Mouse (Mus musculus) liver, adult (tissue): Measurements from ENCODE around the gene Mael.

ENCODE experiments used
- GATA4 ChIP-seq: IDR thresholded peaks from 2 replicates; pipeline ENCODE4 v1.6.1; 2014; ENCODE audit warnings: mild to moderate bottlenecking, low read length; ENCODE audit not compliant: insufficient replicate concordance

The Mael gene

DNA sequence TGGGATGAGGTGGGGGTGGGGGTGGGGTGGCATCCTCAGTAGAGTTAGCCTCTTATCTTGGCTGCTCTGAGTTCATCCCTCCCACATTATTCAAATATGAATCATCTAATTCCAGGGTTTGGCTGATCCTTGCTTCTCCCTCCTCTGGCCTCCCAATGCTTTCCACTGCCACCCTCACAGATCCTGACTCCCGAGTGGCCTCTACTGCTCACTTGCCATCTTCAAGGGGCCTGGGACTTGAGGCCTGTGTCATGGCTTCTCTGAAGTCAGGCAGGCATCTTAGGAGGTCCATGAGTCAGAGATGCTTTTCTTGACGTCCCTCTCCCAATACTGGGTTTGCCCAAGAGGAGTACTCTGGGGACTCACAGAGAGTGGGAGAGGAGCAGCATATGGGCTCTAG, 17.1 kb upstream of the Mael start:
- no peak for TF ChIP-seq GATA4

DNA sequence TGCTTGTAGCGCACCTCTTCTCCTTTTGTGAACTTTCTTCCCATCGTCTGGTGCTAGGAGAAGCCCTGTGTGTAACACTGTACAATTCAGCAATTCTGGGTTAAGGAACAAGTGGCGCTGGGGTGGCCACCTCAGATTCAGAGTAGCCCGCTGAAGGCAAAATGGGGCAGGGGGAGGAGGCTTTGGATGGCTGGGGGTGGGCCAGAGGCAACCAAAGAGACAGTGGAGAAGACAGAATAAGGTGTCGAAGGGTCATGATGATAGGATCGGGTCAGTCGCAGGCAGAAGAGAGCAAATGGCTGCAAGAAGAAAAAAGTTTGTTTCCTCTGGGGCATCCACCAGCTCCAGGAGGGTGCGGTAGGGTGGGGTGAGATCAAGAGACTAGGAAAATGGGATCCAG, 16.5 kb upstream of the Mael start:
- TF ChIP-seq GATA4 = no peak

DNA sequence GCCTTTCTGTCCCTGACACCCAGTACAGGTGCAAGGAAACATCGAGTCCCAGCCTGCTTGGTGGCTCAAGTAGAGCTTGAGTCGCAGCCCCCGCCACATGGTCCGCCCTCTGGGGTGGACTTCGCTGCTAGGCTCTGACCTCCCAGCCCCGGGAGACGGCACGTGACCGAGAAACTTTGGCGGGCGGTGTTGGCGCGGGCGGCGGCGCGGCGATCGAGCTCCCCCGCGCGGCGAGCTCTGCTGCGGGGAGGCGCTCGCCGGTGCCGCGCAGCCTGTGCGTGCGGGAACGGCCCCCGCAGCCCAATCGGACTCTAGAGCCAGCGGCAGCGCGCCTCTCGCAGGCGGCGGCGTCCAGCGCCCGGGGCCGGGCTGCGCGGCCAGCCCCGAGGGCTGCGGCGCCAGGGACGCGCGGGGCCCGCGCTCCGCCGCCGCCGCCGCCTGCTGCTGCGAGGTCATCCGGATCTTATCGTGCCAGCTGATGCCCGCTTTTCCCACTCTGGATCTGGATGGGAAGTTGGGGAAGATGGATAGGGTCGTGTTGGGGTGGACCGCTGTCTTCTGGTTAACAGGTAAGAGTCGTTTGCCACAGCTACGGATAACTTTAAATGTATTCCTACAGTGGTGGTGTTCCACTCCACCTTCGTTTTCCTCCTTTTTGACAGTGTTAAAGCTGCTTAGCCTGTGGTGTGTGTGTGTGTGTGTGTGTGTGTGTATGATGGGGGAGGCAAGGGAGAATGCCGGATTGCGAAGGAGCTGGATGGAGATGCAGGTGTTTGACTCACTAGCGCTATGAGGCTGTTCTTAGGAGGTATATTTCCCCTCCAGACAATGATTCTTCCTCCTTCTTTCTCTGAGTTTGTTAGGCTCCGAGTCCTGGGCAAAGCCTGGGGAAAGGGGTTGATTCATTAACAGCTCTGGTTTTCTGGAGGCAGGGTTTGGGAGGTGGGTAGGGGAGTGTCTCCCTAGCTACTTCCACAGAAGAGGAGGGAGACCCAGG, 15.6 kb upstream of the Mael start, which contains the start of gene Ildr2:
Ildr2 (plus strand) TSS at position 242 of the 997 bp plus-strand sequence.
- TF ChIP-seq GATA4 = no peak

DNA sequence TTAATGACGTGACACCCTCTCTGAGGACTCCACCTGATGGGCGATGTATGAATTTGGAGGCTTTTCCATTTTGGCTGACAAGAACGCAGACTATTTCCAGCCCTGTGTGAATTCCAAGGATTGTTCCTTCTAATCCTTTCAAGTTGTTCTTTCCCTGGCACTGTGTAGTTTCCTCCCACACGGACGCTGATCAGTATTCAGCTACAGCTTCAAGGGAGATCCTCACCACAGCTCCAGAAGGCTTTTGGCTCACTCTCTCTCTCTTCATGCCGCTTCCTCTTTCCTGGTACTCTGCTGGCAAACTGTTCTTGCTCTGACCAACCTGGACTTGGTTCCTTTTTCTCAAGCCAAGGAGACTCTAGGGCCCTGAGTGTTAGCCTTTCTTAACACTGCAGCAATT, 5.7 kb upstream of the Mael start:
- no peak for TF ChIP-seq GATA4

DNA sequence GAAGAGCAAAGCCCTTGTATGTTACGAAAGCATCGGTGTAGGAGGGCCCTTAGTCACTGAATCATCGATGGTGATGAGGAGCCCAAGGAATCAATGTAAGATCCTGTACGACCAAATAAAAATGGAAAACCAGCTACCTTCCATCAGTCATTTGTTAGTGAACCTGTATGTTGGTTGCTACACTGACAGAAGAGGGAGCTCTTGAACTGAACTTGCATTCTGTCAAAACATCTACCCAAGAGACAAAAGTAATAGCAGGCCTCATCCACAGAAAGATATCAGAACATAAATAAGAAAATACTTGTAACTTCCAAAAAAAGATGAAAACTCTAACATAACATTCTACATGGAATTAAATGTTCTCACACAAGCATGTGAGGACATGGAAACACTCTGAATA, 24.4 kb downstream of the Mael start:
- TF ChIP-seq GATA4 = no peak

DNA sequence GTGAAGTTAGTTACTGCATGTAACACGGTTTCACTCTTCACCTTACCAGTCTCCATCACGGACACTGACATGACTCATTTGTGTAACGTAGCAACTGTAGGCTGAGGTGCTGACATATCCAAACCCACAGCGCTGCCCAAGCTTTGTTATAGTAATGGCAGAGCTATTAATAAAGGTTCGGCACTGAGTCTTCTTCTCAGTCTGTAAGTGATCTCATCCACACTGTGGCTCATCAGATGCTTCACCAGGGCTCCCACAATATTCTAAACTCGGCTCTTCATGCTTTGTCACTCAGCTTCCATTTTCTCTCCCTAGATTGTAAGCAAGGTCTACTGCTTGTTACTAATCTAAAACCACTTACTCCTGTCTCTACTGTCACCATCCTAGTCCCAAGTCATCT, 29.2 kb downstream of the Mael start:
- TF ChIP-seq GATA4 = no peak

DNA sequence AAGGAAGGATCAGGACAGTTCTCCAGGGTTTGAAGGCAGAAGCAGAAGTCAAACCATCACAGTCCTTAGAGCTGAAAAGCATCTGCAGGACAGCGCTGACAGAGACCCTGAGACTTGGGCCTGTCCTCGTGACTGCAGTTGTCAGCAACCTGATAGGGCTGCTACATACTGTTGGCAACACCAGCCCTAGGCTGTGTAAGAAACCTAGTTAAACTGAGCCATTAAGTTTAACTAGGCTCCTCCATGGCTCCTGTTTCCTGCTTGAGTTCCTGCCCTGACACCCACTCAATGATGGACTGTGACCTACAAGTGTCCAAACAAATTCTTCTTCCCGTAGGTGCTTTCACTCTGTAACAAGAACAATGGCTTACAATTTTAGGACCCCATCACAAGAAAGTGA, 33.4 kb downstream of the Mael start:
- TF ChIP-seq GATA4 = no peak

DNA sequence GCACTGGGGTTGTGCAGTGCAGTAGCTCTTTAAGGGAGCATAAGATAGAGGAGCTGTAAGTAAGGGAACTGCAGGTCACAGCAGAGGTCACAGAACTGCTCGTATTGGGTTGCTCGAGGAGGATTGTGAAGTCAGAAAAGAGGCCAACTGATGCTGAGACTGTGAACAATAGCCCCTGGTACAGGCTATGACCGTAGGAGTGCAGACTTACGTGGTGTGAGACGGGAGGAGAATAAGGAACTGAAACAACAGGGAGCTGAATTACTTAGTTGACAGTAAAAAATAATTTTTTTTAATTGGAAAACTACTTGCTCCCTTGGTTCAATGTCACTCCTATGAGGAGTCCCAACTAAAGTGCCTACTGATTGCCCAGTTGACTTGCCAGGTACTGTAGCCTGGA, 34.4 kb downstream of the Mael start:
- no peak for TF ChIP-seq GATA4

DNA sequence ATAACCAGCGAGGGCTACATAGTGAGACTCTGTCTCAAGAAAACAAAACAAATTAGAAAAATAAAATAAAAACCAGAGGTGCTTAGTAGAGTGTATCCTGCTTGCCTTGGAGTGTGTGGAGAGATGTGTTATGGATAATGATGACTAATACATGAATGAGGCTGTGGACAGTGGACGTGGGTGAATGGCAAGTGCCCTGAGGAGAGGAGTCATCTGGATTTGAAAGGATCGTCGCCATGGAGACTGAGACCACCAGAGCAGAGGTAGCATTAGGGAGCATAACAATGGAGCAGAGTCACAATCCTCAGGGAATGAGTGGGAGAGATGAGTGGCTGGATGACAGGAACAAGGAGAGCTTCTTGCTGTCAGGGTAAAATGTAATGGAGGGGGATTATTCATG, 48.7 kb downstream of the Mael start:
- no peak for TF ChIP-seq GATA4

DNA sequence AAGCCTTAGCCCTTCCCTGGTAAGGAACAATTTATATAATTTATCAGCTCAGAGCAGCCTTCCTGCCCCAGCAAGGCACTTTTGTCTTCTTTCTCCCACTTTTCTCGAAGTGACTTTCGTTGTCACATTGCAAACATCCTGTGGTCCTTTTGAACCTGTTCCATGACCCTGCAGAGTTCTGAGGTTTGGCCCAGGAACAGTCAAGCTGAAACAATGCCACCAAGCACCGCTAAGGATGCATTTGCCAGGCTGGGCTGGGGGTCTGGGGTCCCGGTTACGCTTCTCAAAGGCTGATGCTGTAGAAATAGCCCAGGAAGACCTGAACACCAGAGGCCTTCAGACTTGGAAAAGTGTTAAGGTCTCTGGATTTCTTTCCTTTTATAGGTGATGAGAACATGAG, 53.2 kb downstream of the Mael start:
- no peak for TF ChIP-seq GATA4

DNA sequence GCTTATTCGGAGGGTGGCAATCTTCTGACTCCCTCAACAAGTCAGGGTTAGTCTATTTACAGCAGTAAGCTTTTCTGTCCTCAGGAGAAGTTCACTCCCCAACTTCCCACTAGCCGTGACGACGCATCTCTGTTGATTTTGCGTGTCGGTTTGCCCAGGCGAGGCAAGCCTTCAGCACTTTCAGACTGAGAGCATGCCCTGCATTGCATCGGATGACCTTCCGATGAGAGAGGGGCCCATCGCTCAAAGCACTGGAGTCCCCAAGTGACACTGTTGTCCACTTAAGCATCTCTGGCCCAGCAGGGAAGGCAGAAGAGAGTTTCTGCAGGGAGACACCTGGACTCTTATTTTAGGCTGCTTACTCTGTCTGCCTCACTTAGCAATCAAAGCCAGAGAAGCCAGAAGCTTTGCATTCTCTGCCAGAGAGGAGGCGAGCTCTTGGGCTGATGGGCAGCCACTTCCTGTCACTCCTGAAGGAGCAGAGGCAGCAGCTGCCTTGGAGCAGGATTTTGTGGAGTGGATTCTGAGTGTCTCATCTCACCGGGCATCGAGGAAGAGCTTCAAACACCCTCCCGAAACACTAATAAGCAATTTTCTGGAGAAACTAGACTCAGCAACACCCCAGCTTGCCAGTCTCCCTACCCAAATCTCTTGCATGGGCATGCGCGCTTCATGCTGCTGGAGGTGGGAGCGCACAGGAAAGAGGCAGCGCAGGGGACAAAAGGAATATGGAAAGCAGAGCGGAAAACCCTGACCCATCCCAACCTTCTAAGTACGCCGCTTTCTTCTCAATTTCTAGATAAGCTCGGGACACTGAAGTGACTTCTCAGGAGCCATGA, 53.9 kb downstream of the Mael start:
- no peak for TF ChIP-seq GATA4

DNA sequence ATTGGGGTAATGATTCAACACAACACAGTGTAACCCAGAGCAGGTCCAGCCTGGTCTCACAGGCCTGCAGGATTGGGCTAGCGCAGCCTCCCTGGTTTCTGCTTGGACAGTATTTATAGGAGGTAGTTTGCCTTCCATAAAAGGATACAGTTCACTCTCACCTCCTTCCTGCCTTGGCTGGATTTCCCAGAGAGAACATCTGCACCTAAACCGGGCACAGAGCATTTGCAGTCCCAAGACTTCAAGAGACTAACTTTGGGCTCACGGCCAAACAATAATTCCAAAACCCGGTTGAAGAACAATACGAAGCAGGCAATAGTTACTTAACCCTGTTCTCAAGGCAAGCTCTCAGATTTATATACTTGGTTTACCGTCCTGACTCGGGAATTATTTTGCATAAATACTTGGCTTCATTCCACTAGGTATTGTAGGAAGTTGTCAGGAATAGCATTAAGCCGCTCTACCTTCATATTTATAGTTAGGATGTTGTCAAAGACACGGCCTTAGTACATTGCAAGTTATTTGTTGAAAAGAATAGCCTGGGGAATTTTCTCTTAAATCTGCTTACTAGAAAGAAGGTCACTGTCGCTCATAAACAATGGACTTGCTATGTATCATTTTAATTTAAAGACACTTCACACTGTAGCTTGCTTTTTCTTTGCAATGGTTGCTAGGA, 55.5 kb downstream of the Mael start:
- no peak for TF ChIP-seq GATA4

DNA sequence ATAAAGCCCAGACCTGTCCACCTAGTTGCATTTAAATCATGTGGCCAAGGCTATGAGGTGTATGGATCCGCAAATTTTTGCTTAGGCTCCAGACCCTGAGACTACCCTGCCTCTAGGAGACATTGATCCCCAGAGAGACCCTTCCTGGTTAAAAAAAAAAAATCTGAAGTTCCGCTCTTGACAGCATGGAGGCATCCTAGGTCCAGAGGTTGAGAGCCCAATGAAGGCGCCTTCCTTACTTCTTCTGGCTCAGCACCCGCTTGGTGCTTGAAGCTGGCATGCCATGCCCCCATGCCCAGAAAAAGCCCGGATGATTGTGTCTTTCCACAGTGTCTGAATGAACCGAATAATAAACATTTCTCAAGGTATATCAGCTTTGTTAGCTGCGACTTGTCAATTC, 57.0 kb downstream of the Mael start:
- no peak for TF ChIP-seq GATA4

DNA sequence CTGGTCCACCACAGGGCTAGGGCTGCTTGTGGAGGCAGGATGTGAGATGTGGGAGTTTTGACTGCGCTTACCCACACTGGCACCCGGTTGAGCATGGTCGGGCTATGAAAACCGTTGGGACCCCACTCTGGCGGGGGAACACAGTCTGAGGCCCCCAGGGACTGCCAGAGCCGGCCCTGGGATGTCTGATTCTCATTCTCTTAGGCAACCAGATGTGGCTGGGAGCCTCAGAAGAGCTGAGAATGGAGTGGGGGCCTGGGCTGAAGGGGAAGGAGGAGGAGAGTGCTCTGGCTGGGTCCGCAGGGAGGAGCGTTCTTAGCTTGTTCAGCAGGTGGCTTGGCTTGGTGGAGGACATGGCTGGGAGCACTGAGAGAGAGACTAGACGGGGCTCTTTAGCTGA, 64.9 kb downstream of the Mael start:
- no peak for TF ChIP-seq GATA4

DNA sequence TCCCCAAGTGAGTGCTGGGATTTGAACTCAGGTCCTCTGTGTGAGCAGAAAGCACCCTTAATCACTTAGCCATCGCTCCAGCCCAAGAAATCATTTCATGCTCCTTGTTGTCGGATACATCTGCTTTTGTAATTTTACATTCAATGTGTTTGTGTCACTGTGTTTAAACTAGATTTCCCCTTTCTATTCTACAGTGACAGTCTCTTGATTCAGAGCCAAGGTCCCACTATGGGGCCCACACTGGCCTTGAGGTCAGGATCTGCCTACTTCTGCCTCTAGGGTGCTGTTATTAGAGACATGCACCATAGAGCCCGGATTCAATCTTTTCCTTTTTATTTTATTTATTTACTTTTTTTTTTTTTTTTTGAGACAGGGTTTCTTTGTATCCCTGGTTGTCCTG, 65.6 kb downstream of the Mael start:
- TF ChIP-seq GATA4 = no peak
